Mouse (Mus musculus) gastrocnemius, postnatal 36 days (tissue): ENCODE data around the gene Zfp444. TPM values are rescaled to one million over a fixed set of nuclear protein-coding genes. Genes with fewer than 3 reads are reported as not detected.

Experiments used
- DNase-seq, 2 experiments: peaks; one replicate each; pipeline ENCODE4 v3.0.0; 2022
- intact Hi-C: fragments of 180-260 bp; cut with DNase I; formaldehyde crosslinking; loops from one replicate; pipeline ENCODE4 v1.15.1; 2025
- long read RNA-seq, 2 experiments: library from polyadenylated mRNA; stranded (forward); transcript quantifications; one replicate each; pipeline ENCODE4 v2.0.0; 2021
- total RNA-seq, 2 experiments: library from RNA; stranded (reverse); gene quantifications; 2 replicates each; pipeline ENCODE4 v1.2.3; 2021

Zfp444 gene
- 1 to 10 TPM; 7.2 to 8.3 TPM for total RNA-seq
- long read RNA-seq, experiment 1, transcript Zfp444-201 (4 exons, 2,467 nt) = major isoform, 6 of 14 reads
- long read RNA-seq, experiment 1, partial matches to known transcripts = 2 of 14 reads
- long read RNA-seq, experiment 1, other reads (novel, unspliced or antisense) = 4 of 14 reads
- long read RNA-seq, experiment 2, partial matches to known transcripts = 1 of 4 reads
- long read RNA-seq, experiment 2, other reads (novel, unspliced or antisense) = 0 of 4 reads

DNA sequence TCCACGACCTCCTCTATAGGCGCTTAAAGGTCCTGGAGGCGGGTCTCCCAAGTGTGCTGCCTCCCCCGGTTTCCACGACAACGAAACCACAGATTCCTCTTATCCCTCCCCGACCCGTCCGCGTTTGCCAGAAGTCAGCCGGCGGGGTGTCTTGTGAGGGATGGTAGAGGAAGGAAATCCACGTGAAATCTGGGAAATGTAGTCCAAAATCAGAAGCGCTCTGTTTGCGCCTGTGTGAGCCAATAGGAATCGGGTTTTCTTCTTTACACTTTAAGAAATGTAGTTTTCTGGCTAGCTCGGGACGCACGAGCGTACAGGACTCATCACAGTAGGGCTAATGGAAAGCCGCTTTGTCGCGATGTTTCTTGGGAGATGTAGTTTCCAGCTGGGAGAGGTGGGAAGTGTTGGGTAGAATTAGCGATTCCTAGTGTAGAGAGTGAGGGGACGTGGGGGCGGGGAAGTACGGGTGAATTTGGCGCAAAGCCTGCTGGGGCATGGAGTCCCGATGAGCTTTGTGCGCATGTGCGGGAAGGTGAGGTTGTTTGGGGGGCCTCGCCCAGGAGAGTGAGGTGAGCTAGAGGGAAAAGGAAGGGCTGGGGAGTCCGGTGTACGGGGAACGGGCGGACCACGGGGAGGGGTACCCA, at the start of gene Zfp444:
TSS of gene Zfp444 (plus strand) at position 221 of the 644 bp plus-strand sequence.
- intact Hi-C loops = loop anchor here (5.0 to 10.0 kb wide), 2 partner anchors 45 to 113 kb away; partner anchors contain the start of gene Zfp667

DNA sequence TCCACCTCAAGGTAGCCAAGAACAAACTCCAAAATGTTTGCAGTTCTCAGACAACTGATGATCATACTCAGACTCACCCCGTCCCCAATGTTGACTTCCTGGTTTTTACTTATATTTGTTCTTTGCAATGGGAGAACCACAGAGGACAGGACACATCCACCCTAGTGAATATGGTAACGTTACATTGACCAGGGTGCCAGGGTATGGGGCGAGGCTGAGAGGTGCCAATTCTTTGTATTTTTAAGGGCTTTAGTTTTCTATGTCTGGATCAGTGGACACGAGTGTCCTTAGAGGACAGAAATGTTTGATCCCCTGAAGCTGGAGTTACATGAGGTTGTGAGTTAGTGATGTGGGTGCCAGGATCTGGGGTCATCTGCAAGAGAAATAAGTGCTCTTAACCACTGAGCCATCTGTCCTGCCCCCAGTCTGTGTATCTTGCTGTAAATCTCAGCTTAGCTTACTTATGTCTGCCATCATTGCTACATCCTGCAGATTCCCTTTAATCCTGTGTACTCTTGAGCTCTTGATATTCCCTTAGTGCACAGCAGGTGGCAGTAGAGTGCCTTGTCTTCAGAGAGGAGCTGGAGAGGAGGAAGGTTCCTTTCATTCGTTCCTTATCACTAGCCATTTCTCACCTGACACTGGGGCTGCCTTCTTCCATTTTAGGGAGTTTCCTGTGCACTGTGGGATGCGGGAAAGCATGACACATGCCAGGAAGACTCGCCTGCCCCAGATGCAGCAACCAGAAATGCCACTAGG, 45.2 kb upstream of the Zfp444 start:
- intact Hi-C loops = loop anchor here (1.0 to 5.0 kb wide), 2 partner anchors 45 to 64 kb away; partner anchors contain the start of gene Zfp444
- DNase-seq = peak in 1 of 2 experiments; percentile 73

More for the DNA sequence above, at the start of gene Zfp444:
- DNase-seq = peak; percentile 91 to 95

DNA sequence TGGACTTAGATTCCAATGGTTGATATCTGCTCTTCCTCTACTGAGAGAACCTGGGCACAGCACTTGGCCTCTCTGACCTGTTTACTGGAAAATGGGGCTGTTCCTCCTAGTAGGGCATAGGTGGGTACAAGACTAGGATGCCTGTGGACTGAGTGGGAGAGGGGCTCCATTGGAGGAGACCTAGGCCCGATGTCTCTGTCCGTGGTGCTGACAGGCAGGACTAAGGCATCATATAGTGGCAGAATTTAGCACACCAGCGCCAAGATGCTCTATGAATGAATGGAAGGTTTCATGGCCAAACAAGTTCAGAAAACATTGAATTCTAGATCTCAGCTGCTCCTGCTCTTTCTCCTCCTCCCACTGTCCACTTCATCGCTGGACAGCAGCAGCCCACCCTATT, 41.7 kb upstream of the Zfp444 start:
- intact Hi-C loops = no loop called here
- no peak for DNase-seq

DNA sequence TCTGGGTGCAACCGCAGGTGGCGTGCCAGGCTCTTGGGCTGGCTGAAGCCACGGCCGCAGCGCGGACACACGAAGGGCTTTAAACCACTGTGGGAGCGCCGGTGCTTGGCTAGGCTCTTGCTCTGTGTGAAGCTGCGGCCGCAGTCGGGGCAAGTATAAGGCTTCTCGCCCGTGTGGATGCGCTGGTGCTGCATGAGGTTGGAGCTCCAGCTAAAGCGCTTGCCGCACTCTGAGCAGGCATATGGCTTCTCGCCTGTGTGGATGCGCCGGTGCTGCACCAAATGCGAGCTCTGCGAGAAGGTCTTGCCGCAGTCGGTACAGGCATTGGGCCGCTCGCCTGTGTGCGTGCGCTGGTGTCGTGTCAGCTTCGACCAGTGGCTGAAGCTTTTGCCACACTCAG, 39.4 kb upstream of the Zfp444 start:
- DNase-seq = no peak

DNA sequence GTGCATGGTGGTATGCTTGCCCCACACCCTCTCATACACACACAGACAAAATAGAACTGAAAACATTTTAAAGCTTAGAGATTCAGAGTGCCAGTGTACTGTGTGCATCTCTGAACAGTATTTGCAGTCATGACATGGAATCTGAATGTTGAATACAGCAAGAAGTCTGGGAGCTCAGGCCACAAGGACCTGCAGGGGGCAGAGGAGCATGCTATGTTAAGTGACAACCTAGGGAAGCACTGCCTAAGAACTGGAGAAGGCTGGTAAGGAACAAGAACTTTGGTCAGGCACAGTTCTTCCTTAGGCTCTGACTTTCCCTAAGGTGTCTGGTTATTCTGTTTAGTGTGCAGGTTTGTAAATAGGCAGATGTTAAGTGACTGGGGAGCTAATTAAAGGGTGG, 35.5 kb upstream of the Zfp444 start:
- DNase-seq = no peak
- intact Hi-C loops = no loop called here

More for the DNA sequence above, 39.4 kb upstream of the Zfp444 start:
- intact Hi-C loops = no loop called here

DNA sequence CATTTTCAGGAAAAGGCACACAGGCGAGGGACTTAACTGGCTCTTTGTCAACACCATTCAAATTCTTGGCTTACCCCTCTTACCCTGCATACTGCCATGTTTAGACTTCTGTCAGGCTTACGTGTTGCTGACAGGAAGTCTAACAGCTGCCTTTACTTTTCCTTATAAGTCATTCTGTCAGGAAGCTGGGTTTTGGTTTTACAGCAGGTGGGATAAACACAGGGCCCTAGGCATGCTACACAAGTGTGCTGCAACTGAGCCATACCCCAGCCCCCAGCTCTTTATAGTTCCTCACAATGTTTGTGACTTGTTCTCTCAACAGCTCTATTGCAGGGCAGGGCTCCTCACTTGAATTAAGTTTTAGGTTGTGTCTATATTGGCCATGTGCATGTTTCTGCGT, 32.7 kb upstream of the Zfp444 start:
- intact Hi-C loops = no loop called here

DNA sequence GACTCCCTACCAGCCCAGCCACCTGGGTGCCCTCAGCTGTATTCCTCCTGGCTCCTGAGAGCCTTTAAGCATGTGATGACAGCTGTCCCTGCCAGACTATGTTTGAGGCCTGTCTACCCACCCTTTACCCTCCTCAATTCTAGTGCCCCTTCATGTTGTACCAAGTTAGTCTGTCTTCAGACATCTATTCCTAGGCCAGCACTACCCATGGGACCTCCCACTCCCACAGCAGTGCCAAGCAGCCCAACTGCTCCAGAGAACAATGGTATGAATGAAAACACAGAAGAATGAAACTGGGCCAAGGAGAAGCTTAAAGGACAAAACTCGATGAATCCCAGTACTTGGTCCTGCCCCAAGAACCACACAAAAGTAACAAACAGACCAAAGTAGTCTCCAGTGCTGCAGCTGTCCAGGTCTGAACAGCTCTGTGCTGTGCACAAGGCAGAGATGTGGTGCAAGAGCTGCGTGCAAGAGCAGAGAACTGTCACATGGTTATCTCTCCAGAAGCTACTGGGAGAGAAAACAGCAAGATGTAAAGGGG, 28.0 kb upstream of the Zfp444 start:
- no peak for DNase-seq
- intact Hi-C loops = no loop called here

More for the DNA sequence above, 32.7 kb upstream of the Zfp444 start:
- no peak for DNase-seq

DNA sequence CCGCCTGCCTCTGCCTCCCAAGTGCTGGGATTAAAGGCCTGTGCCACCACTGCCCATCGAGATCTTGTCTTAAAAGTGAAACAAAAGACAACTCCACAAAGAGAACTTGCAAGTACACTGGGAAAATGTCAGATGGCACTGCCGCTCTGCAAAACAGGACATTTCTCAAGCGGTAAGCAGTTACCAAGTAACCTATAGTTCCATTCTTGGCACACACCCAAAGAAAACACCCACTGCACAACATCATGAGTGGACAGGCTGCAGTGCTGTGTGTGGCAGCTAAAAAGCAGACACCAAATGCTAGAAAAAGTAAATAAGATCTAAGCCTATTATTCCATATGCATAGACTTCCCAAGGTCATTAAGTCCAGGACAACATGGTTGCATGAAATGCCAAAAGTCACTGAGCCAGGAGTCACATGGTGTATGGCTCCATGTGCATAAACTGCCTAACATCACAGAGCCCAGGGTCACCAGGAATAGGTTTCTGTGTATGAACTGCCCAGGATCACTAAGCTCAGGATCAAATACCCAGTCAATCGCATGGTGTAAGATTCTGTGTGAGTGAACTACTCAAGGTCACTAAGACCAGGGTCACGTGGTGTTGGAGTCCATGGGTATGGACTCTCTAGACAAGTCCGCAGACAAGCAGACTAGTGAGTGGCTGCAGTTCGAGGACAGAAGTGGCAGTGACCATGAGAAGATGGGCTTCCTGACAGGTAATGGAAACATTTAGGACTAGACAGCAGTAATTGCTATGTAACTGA, 26.4 kb upstream of the Zfp444 start:
- DNase-seq = no peak
- intact Hi-C loops = loop anchor here (5.0 kb wide), 1 partner anchor 1273 kb away; the partner anchor contains the start of gene Isoc2b

DNA sequence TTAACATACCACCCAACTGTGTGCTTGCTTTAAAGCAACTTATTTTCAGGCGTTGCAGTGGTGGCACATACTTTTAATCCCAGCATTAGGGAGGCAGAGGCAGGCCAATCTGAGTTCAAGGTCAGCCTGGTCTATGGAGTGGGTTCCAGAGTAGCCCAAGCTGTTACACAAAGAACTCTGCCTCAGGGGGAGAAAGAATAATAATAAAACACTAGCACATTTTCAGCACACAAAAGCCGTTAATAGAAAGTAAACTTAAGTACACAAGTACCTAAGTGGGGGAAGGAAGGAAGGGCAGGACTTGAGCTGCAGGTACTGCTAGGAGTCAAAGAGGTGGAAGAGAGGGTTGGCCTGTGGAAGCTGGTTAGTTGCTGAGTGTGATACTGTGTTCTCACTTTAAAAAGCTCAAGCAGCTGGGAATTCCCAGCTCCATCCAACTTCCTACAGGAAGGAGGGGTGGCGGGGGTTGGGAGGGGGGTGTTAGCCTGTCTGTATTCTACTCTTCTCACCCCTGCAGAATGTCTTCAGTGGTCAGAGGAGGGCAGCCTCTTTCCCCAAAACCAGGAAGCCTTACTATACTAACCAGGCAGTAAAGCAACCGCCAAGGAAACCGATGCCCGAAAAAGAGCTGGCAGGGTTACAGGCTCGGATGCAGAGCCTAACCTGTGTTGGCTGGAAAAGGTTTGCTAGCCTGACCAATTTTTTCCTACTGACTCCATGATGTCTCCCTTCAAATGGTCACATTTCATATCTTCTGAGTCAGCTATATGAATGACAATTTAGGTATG, 25.6 kb upstream of the Zfp444 start:
- intact Hi-C loops = loop anchor here (5.0 kb wide), 1 partner anchor 1274 kb away; the partner anchor contains the start of gene Isoc2b
- DNase-seq = no peak

DNA sequence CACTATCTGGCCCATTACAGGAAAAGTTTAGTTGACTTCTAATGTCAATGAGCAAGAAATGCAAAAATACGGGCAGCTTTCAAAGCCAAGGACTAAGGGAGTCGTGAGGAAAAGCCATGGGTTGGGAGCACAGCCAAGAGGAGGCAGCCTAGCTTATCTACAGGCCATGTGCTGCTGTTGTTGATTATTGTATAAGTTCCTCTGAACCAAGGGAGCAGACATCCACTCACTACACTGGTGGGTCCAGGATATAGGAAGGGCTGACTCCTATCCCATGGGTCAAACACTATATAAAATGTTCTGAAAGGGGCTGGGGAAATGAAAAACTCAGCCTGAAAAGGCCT, 25.1 kb upstream of the Zfp444 start:
- DNase-seq = no peak
- intact Hi-C loops = loop anchor here (5.0 kb wide), 1 partner anchor 1275 kb away; the partner anchor contains the start of gene Isoc2b

DNA sequence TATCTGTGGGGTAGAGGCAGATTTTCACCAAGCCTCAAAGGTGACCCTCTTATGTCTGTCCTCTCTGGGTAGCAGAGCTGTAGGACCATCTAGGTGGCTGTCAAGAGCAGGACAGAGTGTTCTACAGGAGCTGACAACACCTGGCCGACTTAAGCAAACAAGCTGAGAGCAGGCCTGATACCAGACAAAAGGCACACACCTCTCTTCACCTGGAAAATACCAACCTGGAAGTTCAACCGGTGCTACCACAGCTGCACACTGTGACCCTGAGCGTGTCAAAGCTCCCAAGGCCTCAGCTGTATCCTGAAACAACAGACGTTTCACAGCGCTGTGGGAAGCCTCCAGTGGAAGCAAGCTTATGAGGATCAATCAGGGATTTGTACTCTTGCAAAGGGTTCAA, 24.3 kb upstream of the Zfp444 start:
- intact Hi-C loops = loop anchor here (5.0 kb wide), 1 partner anchor 1275 kb away; the partner anchor contains the start of gene Isoc2b
- no peak for DNase-seq

DNA sequence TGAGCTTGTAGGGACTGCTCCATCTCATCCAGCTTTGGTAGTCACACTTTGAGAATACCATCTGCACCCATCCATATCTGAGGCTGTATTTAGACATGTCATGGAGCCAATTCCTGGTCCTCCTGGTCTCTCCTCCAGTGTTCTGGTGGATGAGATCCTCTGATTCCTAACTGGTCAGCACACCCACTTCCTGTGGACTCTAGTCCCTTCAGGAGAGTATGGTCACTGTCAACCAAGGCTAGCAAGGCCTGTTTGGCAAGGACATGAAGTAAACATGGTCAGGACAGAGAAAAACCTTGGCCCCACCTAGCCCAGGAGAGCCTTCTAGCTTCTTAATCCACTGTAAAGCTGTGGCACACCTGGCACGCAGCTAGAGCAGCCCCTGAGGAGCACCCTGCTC, 20.8 kb upstream of the Zfp444 start:
- intact Hi-C loops = no loop called here
- no peak for DNase-seq

DNA sequence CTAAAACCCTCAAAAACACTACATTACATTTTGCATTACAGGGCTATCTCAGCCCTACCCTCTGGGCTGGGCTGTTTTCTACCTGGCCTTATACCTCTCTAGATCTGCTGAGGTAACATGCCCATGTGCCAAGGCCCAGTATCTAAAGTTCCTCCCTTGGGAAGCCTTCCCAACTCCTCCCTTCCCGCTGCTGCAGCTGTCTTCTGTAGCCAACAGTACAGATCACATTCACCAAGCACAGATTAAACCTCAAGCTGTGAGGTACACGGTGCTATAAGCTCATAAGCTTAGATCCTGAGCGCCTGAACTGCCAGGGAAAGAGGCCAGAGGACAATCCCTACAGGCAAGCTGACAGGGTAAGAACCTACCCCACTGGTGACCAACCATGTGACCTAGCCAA, 20.0 kb upstream of the Zfp444 start:
- intact Hi-C loops = no loop called here
- DNase-seq = no peak

DNA sequence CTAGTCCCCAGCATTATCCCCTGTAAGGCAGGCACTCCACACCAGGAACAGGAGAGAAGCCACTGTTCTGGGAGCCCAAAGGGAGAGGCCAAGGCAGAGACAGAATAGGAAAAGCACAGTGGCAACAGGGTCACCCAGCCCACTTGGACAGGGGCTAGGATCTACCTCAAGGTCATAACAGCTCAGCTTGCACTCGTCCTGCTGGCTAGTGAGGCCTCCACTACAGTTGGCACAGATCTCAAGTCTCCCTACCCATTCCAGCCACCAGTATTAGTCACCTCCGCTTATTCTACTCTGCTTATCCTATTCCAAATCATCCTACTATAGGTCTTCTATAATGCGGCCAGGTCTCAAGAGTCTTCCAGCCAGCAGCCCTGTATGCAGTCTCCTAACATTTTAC, 18.9 kb upstream of the Zfp444 start:
- intact Hi-C loops = no loop called here
- no peak for DNase-seq

DNA sequence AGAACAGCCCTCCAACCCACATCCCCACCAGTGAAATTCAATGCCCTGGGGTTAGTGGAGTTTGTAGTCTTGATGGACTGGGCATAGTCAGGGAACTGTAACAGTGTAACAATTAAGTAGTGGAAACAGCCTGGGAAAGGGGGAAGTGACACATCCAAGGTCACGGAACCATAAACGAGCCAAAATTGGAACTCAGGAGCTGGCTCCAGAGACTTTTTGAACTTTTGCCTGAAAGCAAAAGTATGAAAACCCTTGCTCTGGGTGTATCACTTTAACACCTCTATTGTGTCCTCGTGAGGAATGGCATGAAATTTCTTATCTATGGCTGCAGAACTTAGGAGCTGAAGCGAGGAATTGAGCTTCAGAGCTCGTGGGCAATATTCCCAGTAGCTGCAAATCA, 17.9 kb upstream of the Zfp444 start:
- intact Hi-C loops = no loop called here
- no peak for DNase-seq

DNA sequence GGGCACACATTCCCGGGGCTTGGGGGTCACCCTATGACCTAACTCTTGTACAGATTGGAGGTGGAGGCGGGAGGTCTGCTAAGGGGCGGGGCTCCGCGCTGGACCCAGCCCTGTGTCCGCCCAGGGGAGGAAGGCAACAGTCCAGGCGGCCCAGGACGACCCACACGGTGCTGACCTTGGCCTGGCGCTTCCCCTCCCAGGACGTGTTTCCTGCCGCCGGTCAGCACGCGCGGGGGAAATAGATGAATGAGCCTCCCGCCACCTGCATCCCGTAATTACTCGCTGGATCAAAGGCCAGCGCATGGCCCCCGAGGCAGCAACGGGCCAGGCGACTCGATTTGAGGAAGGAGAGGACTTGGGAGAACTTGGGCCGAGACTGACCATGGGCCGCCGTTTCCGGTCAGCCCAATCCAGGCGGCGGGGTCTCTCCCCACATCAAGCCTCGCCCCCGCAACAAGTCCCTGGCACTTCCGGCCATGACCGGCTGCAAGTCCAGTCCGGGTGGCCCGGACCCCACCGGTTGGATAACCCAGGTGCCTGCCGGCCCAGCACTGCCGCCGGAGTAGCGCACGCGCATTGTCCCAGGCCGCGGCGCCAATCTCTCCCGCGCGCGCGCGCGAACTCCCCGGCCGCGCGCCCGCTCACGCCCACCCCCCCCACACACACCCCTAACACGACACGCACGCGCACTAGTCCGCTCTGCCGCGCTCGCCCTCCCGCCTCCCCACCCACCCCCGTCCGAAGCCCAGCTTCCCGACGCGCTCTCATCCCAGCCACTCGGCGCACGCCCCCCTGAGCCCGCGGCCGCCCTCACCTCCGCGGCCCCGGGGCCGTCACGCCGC, 16.8 kb upstream of the Zfp444 start:
- intact Hi-C loops = no loop called here
- DNase-seq = peak; percentile 74 to 81

DNA sequence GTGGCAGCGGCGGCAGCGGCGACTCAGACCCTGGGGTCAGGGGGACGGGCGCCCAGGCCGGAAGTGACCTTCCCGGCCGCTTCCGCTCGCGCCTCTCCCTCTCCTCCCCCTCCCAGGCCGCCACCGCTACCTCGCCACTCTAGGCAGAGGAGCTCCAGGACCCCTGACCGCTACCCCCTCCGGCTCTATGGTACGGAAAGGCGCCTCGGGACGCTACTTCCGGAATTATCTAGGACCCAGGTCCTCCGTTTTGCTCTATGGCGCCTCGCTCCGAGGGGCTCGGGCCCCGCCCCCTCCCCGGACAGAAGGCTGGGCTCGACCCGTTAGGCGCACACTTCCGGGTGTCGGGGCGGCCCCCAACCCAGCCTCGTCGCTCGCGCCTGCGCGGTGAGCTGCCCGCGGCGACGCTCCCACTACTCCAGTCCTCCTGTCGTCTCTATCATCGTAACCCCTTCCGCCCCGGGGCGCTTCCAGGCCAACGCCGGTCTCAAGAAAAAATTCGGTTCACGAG, 16.1 kb upstream of the Zfp444 start, which contains the start of gene Zfp787:
TSS of gene Zfp787 (minus strand) at position 97 of the 511 bp plus-strand sequence.
- intact Hi-C loops = no loop called here
- DNase-seq = peak; percentile 93 to 95

DNA sequence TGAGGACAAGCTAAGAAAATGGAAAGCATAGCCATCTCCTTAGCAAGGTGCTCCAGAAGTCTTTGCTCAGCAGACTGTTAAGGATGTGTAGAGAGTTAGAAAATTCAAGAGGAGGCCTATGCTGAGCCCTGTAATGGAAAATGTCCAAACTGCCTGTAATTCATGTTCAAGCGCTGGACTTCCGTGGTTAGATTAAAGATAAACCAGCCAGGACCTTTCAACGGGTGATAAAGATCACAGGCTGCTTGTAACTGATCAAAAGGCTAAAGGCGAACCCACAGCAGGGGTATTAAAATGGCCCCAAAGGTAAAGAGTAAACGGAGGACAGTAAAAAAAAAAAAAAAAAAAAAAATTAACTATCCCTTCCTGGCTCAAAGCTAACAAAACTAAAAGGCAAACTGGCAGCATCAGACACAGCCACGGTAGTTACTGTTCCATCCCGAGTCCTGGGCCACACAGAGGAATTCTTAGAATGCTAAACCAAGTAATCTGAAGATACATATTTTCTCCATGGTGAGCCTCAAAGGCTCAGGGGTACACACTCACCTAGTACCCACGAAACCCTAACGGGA, 15.0 kb upstream of the Zfp444 start:
- DNase-seq = no peak
- intact Hi-C loops = no loop called here
